Mouse (Mus musculus): ENCODE data around the gene Kazn. TPM values are rescaled to one million over a fixed set of nuclear protein-coding genes. Genes with fewer than 3 reads are reported as not detected.

The Kazn gene
- polyA plus RNA-seq, 1 experiment from 2014 or later = 4.2 TPM

GRCm38 (mm10) chr4:142171788-142172497 lies 67.3 kb downstream of the Kazn start:
- peak overlapping the region in 1 of 2 experiments; percentile 2; a peak in 1 of 4 replicates for H3K27ac ChIP-seq (replicated peaks in 1 of 2; ENCODE audit: control insufficient read depth in 1 of 2, insufficient read depth in 1 of 2, low read depth in 2 of 2, low read length in 2 of 2)
- H3K27me3 ChIP-seq (ENCODE audit: control insufficient read depth, insufficient read depth, low read length) = no peaks in the 10 kb centered on the region
- H3K9me3 ChIP-seq (ENCODE audit: control insufficient read depth, low read length) = 0 out of 2 replicates have a peak, but pooled peaks cover 4% of the 10 kb centered on the region
- H3K9ac ChIP-seq (ENCODE audit: low read length) = 0 out of 2 replicates have a peak overlapping the region, but pooled peaks have one; percentile 40
- no peak overlapping the region for H3K4me2 ChIP-seq (ENCODE audit: low read length)
- no peaks in the 10 kb centered on the region for H3K36me3 ChIP-seq (ENCODE audit: control insufficient read depth, insufficient read depth, low read length)
- no peak overlapping the region for H3K4me3 ChIP-seq (ENCODE audit: control insufficient read depth in 1 of 2, insufficient read depth in 1 of 2, low read depth in 1 of 2, low read length in 2 of 2)
- ATAC-seq (ENCODE audit: insufficient number of reproducible peaks, insufficient read depth, low FRiP score, low read depth) = no peak
- H3K4me1 ChIP-seq (ENCODE audit: control insufficient read depth in 2 of 2, insufficient read depth in 2 of 2, low read length in 2 of 2) = peaks cover 42 to 49% of the 10 kb centered on the region in 2 experiments
- WGBS = 72% methylated on average over 7 of the region's 8 CpGs

- Histone ChIP-seq H3K27ac (replicated peaks in 1 of 2; ENCODE audit: control insufficient read depth in 1 of 2, insufficient read depth in 1 of 2, low read depth in 2 of 2, low read length in 2 of 2) (no peak overlapping the region; a peak in 1 of 4 replicates), H3K36me3 (ENCODE audit: control insufficient read depth, insufficient read depth, low read length) (no peaks in the 10 kb centered on the region), H3K4me2 (ENCODE audit: low read length) (no peak overlapping the region), H3K27me3 (ENCODE audit: control insufficient read depth, insufficient read depth, low read length) (no peaks in the 10 kb centered on the region), H3K4me3 (ENCODE audit: control insufficient read depth in 1 of 2, insufficient read depth in 1 of 2, low read depth in 1 of 2, low read length in 2 of 2) (no peak overlapping the region), H3K9me3 (ENCODE audit: control insufficient read depth, low read length) (no peaks in the 10 kb centered on the region), H3K4me1 (ENCODE audit: control insufficient read depth in 2 of 2, insufficient read depth in 2 of 2, low read length in 2 of 2) (peaks cover 49 to 57% of the 10 kb centered on the region in 2 experiments), H3K9ac (ENCODE audit: low read length) (peak overlapping the region; percentile 40)
- 56% methylated on average over 18 of the region's 18 CpGs for WGBS
- no peak for ATAC-seq (ENCODE audit: insufficient number of reproducible peaks, insufficient read depth, low FRiP score, low read depth)
These were observed 68.1 kb downstream of the Kazn start for GRCm38 (mm10) chr4:142170882-142171768.

GRCm38 (mm10) chr4:142169636-142170035 lies 69.6 kb downstream of the Kazn start:
- no peak for ATAC-seq (ENCODE audit: insufficient number of reproducible peaks, insufficient read depth, low FRiP score, low read depth)

GRCm38 (mm10) chr4:142168352-142168751 lies 70.8 kb downstream of the Kazn start:
- Histone ChIP-seq H3K4me3 (ENCODE audit: control insufficient read depth in 1 of 2, insufficient read depth in 1 of 2, low read depth in 1 of 2, low read length in 2 of 2) (no peak overlapping the region), H3K9ac (ENCODE audit: low read length) (no peak overlapping the region), H3K36me3 (ENCODE audit: control insufficient read depth, insufficient read depth, low read length) (no peaks in the 10 kb centered on the region), H3K27ac (replicated peaks in 1 of 2; ENCODE audit: control insufficient read depth in 1 of 2, insufficient read depth in 1 of 2, low read depth in 2 of 2, low read length in 2 of 2) (no peak overlapping the region), H3K4me2 (ENCODE audit: low read length) (no peak overlapping the region), H3K27me3 (ENCODE audit: control insufficient read depth, insufficient read depth, low read length) (no peaks in the 10 kb centered on the region), H3K9me3 (ENCODE audit: control insufficient read depth, low read length) (no peaks in the 10 kb centered on the region), H3K4me1 (ENCODE audit: control insufficient read depth in 2 of 2, insufficient read depth in 2 of 2, low read length in 2 of 2) (peaks cover 53 to 58% of the 10 kb centered on the region in 2 experiments)
- WGBS = 91% methylated on average over 7 of the region's 7 CpGs
- ATAC-seq (ENCODE audit: insufficient number of reproducible peaks, insufficient read depth, low FRiP score, low read depth) = no peak

More at GRCm38 (mm10) chr4:142169636-142170035, 69.6 kb downstream of the Kazn start:
- Histone ChIP-seq H3K4me2 (ENCODE audit: low read length) (no peak overlapping the region), H3K9me3 (ENCODE audit: control insufficient read depth, low read length) (no peaks in the 10 kb centered on the region), H3K4me1 (ENCODE audit: control insufficient read depth in 2 of 2, insufficient read depth in 2 of 2, low read length in 2 of 2) (peaks cover 56 to 64% of the 10 kb centered on the region in 2 experiments), H3K9ac (ENCODE audit: low read length) (no peak overlapping the region), H3K36me3 (ENCODE audit: control insufficient read depth, insufficient read depth, low read length) (no peaks in the 10 kb centered on the region), H3K27ac (replicated peaks in 1 of 2; ENCODE audit: control insufficient read depth in 1 of 2, insufficient read depth in 1 of 2, low read depth in 2 of 2, low read length in 2 of 2) (no peak overlapping the region), H3K4me3 (ENCODE audit: control insufficient read depth in 1 of 2, insufficient read depth in 1 of 2, low read depth in 1 of 2, low read length in 2 of 2) (no peak overlapping the region), H3K27me3 (ENCODE audit: control insufficient read depth, insufficient read depth, low read length) (no peaks in the 10 kb centered on the region)
- WGBS = 67% methylated on average over 4 of the region's 4 CpGs

GRCm38 (mm10) chr4:142165835-142166701 lies 73.1 kb downstream of the Kazn start:
- H3K36me3 ChIP-seq (ENCODE audit: control insufficient read depth, insufficient read depth, low read length) = no peaks in the 10 kb centered on the region
- no peaks in the 10 kb centered on the region for H3K27me3 ChIP-seq (ENCODE audit: control insufficient read depth, insufficient read depth, low read length)
- peak; percentile 74 for ATAC-seq (ENCODE audit: insufficient number of reproducible peaks, insufficient read depth, low FRiP score, low read depth)
- H3K9ac ChIP-seq (ENCODE audit: low read length) = peak overlapping the region; percentile 31
- H3K4me2 ChIP-seq (ENCODE audit: low read length) = peak overlapping the region; percentile 46
- 10% methylated on average over 18 of the region's 18 CpGs for whole genome bisulfite sequencing
- H3K27ac ChIP-seq (replicated peaks in 1 of 2; ENCODE audit: control insufficient read depth in 1 of 2, insufficient read depth in 1 of 2, low read depth in 2 of 2, low read length in 2 of 2) = peak overlapping the region; percentile 82 to 86
- no peak overlapping the region for H3K4me3 ChIP-seq (ENCODE audit: control insufficient read depth in 1 of 2, insufficient read depth in 1 of 2, low read depth in 1 of 2, low read length in 2 of 2)
- H3K9me3 ChIP-seq (ENCODE audit: control insufficient read depth, low read length) = peaks cover 6% of the 10 kb centered on the region
- peaks cover 34 to 36% of the 10 kb centered on the region in 2 experiments for H3K4me1 ChIP-seq (ENCODE audit: control insufficient read depth in 2 of 2, insufficient read depth in 2 of 2, low read length in 2 of 2)

GRCm38 (mm10) chr4:142165363-142165762 lies 73.8 kb downstream of the Kazn start:
- peaks cover 31 to 33% of the 10 kb centered on the region in 2 experiments for H3K4me1 ChIP-seq (ENCODE audit: control insufficient read depth in 2 of 2, insufficient read depth in 2 of 2, low read length in 2 of 2)
- no peak overlapping the region for H3K9ac ChIP-seq (ENCODE audit: low read length)
- no peak overlapping the region for H3K4me2 ChIP-seq (ENCODE audit: low read length)
- peaks cover 6% of the 10 kb centered on the region for H3K9me3 ChIP-seq (ENCODE audit: control insufficient read depth, low read length)
- H3K4me3 ChIP-seq (ENCODE audit: control insufficient read depth in 1 of 2, insufficient read depth in 1 of 2, low read depth in 1 of 2, low read length in 2 of 2) = no peak overlapping the region
- 31% methylated on average over 5 of the region's 5 CpGs for WGBS
- no peak for ATAC-seq (ENCODE audit: insufficient number of reproducible peaks, insufficient read depth, low FRiP score, low read depth)
- H3K27ac ChIP-seq (replicated peaks in 1 of 2; ENCODE audit: control insufficient read depth in 1 of 2, insufficient read depth in 1 of 2, low read depth in 2 of 2, low read length in 2 of 2) = no peak overlapping the region
- no peaks in the 10 kb centered on the region for H3K27me3 ChIP-seq (ENCODE audit: control insufficient read depth, insufficient read depth, low read length)
- no peaks in the 10 kb centered on the region for H3K36me3 ChIP-seq (ENCODE audit: control insufficient read depth, insufficient read depth, low read length)

GRCm38 (mm10) chr4:142164386-142164785 lies 74.8 kb downstream of the Kazn start:
- H3K4me2 ChIP-seq (ENCODE audit: low read length) = no peak overlapping the region
- H3K4me3 ChIP-seq (ENCODE audit: control insufficient read depth in 1 of 2, insufficient read depth in 1 of 2, low read depth in 1 of 2, low read length in 2 of 2) = no peak overlapping the region
- H3K9ac ChIP-seq (ENCODE audit: low read length) = no peak overlapping the region
- no peaks in the 10 kb centered on the region for H3K27me3 ChIP-seq (ENCODE audit: control insufficient read depth, insufficient read depth, low read length)
- ATAC-seq (ENCODE audit: insufficient number of reproducible peaks, insufficient read depth, low FRiP score, low read depth) = no peak
- H3K27ac ChIP-seq (replicated peaks in 1 of 2; ENCODE audit: control insufficient read depth in 1 of 2, insufficient read depth in 1 of 2, low read depth in 2 of 2, low read length in 2 of 2) = no peak overlapping the region
- peaks cover 6% of the 10 kb centered on the region for H3K9me3 ChIP-seq (ENCODE audit: control insufficient read depth, low read length)
- no peaks in the 10 kb centered on the region for H3K36me3 ChIP-seq (ENCODE audit: control insufficient read depth, insufficient read depth, low read length)
- 69% methylated on average over 4 of the region's 4 CpGs for WGBS
- H3K4me1 ChIP-seq (ENCODE audit: control insufficient read depth in 2 of 2, insufficient read depth in 2 of 2, low read length in 2 of 2) = peaks cover 31 to 36% of the 10 kb centered on the region in 2 experiments

Data from heart, embryonic 14.5 days (tissue).